20 mouse cellular contexts compared by ENCODE assay signal in genomic region chr10:127143228-127143627, GRCm38 (mm10). TPM values are rescaled to one million over a fixed set of nuclear protein-coding genes. Genes with fewer than 3 reads are reported as not detected.
"Had no signal": no experiment of that assay in that cellular context is flagged by ENCODE, and none has a peak within 500 bp of the region (broad histone marks: within the 10 kb centered on the region; RNA-seq: fewer than 3 reads in every experiment).

No protein-coding gene starts in this region.

- H3K36me3 ChIP-seq: limb, embryonic 12.5 days; limb, embryonic 15.5 days; midbrain, embryonic 12.5 days; midbrain, embryonic 15.5 days; neural tube, embryonic 12.5 days; neural tube, embryonic 15.5 days; stomach, embryonic 15.5 days had no signal

- DNase-seq: kidney, postnatal 36 days; left cerebral cortex, postnatal 4 days; liver, postnatal 0 days; lung, embryonic 14.5 days; right cerebral cortex, adult 18-20 months; right cerebral cortex, postnatal 25 days; spleen, adult 18-20 months; thymus, postnatal 25 days had no signal

- ATAC-seq: liver, postnatal 0 days; lung, postnatal 0 days; midbrain, embryonic 15.5 days had no signal

- H3K27me3 ChIP-seq: limb, embryonic 12.5 days; limb, embryonic 15.5 days; midbrain, embryonic 12.5 days; midbrain, embryonic 15.5 days; neural tube, embryonic 12.5 days; neural tube, embryonic 15.5 days; stomach, embryonic 15.5 days had no signal

- H3K4me2 ChIP-seq: limb, embryonic 12.5 days; limb, embryonic 15.5 days; liver, embryonic 11.5 days; lung, embryonic 14.5 days; midbrain, embryonic 12.5 days; midbrain, embryonic 15.5 days; neural tube, embryonic 12.5 days; neural tube, embryonic 15.5 days; stomach, embryonic 15.5 days had no signal

- H3K4me1 ChIP-seq: limb, embryonic 12.5 days; limb, embryonic 15.5 days; midbrain, embryonic 12.5 days; midbrain, embryonic 15.5 days; neural tube, embryonic 12.5 days; neural tube, embryonic 15.5 days; stomach, embryonic 15.5 days had no signal

- H3K9me3 ChIP-seq: limb, embryonic 12.5 days; limb, embryonic 15.5 days; midbrain, embryonic 12.5 days; midbrain, embryonic 15.5 days; neural tube, embryonic 15.5 days; stomach, embryonic 15.5 days had no signal

- H3K9ac ChIP-seq: limb, embryonic 12.5 days; limb, embryonic 15.5 days; liver, embryonic 14.5 days; liver, postnatal 0 days; lung, embryonic 14.5 days; midbrain, embryonic 12.5 days; midbrain, embryonic 15.5 days; neural tube, embryonic 12.5 days; neural tube, embryonic 15.5 days; stomach, embryonic 15.5 days had no signal

- H3K27ac ChIP-seq: kidney, postnatal 0 days; limb, embryonic 12.5 days; limb, embryonic 15.5 days; liver, embryonic 14.5 days; macrophage; midbrain, embryonic 12.5 days; midbrain, embryonic 15.5 days; neural tube, embryonic 12.5 days; neural tube, embryonic 15.5 days; stomach, embryonic 15.5 days had no signal

- H3K4me3 ChIP-seq: limb, embryonic 12.5 days; limb, embryonic 15.5 days; midbrain, embryonic 12.5 days; midbrain, embryonic 15.5 days; neural tube, embryonic 12.5 days; neural tube, embryonic 15.5 days; stomach, embryonic 15.5 days had no signal

RNA-seq across cellular contexts. Expression of gene Arhgef25, which starts 46.7 kb away (rescaled TPM):
- polyA plus RNA-seq: macrophage had no signal
